Mouse (Mus musculus) heart, postnatal 0 days (tissue): ENCODE measurements around the gene Espn. TPM values are rescaled to one million over a fixed set of nuclear protein-coding genes. Genes with fewer than 3 reads are reported as not detected.

Source experiments
- ATAC-seq: fragments of 200-750 bp; cut with Nextera tagmentation; 2 replicates; pipeline ENCODE4 v1.8.0; 2017; ENCODE audit warnings: low read depth, moderate number of reproducible peaks, moderate library complexity; ENCODE audit not compliant: insufficient read depth
- DNase-seq: peaks from one replicate; pipeline ENCODE4 v3.0.0-alpha.2; 2016; ENCODE audit warnings: low spot score
- H3K27ac ChIP-seq: fragments of 300-500 bp; sonication (generic); 2 replicates; pipeline ENCODE4 v1.5.1; 2014; ENCODE audit warnings: low read depth, mild to moderate bottlenecking
- H3K27me3 ChIP-seq: fragments of 300-500 bp; sonication (generic); 2 replicates; pipeline ENCODE4 v1.6.1; 2014; ENCODE audit warnings: low read length, mixed read lengths; ENCODE audit not compliant: control insufficient read depth, insufficient read depth
- H3K36me3 ChIP-seq: fragments of 300-500 bp; sonication (generic); replicated peaks from 2 replicates; pipeline ENCODE4 v1.6.1; 2014; ENCODE audit warnings: low read length, mixed read lengths; ENCODE audit not compliant: control insufficient read depth, insufficient read depth
- H3K4me1 ChIP-seq: fragments of 300-500 bp; sonication (generic); 2 replicates; pipeline ENCODE4 v1.6.1; 2014; ENCODE audit warnings: antibody characterized with exemption; ENCODE audit not compliant: control insufficient read depth, insufficient read depth
- H3K4me2 ChIP-seq: fragments of 300-500 bp; sonication (generic); 2 replicates; pipeline ENCODE4 v1.6.1; 2014; ENCODE audit warnings: low read depth, mild to moderate bottlenecking, low read length, moderate library complexity
- H3K4me3 ChIP-seq: fragments of 300-500 bp; sonication (generic); 2 replicates; pipeline ENCODE4 v1.5.1; 2014; ENCODE audit warnings: low read depth, low read length
- H3K9ac ChIP-seq: fragments of 300-500 bp; sonication (generic); replicated peaks from 2 replicates; pipeline ENCODE4 v1.6.1; 2014; ENCODE audit warnings: low read depth, low read length, mixed read lengths
- H3K9me3 ChIP-seq: fragments of 300-500 bp; sonication (generic); replicated peaks from 2 replicates; pipeline ENCODE4 v1.6.1; 2016; ENCODE audit warnings: low read length; ENCODE audit not compliant: control insufficient read depth
- CTCF ChIP-seq: IDR thresholded peaks from 2 replicates; pipeline ENCODE4 v1.5.1; 2016; ENCODE audit warnings: antibody characterized with exemption, control low read depth, low read depth
- EP300 ChIP-seq: IDR thresholded peaks from 2 replicates; pipeline ENCODE4 v1.6.1; 2016; ENCODE audit warnings: antibody characterized with exemption, low read depth
- WGBS: fragments of 180-500 bp; shearing (Covaris S2); extraction: QIAGEN DNeasy Blood & Tissue Kit; methylation state at CpG from one replicate; pipeline ENCODE4 v1.1.7; 2014; 5-methylcytosine and 5-hydroxymethylcytosine counted together
- polyA plus RNA-seq: library from polyadenylated mRNA; unstranded; fragments of >200 nt; fragmentation: Nextera tagmentation; extraction: Ambion mirVana; gene quantifications from 2 replicates; pipeline ENCODE4 v1.2.1, GENCODE M21; 2015
- total RNA-seq: library from RNA; depleted of rRNA; stranded (reverse); fragments of >200 nt; gene quantifications from 2 replicates; pipeline ENCODE4 v1.2.3, GENCODE M21; 2014; ENCODE audit warnings: low replicate concordance; rRNA removed

Gene Espn
- total and polyA plus RNA-seq, 2 experiments from 2014 or later, result 0.34 to 0.87 TPM

DNA sequence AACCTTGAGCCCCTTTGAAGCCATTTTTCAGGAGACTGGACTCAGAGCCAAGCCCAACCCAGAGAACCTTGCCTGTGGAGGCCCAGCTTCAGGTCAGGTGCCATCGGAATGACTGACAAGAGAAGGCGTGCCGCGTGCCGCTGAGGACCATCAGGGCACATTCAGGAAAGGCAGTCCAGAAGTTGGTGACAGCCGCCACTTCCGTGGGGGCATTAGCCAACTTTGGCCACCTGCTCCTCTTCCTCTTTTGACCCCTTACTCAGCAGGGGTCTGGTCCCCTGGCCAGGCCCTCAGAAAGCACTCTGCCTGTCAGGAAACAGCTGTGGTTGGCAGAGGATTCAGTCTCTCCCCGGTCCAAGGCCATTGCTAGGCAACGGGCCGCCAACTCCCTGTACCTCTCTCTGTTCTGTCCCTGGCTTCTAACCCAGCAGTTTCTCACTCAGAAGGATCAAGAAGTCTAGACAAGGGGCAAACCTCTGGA lies 80.0 kb downstream of the Espn start, which contains the start of gene Plekhg5:
Plekhg5 (plus strand) TSS at position 378 of the 481 bp plus-strand sequence.
- Histone ChIP-seq H3K27ac (no peak within 1 kb of the TSS), H3K36me3 (no peaks in the 10 kb centered on the region), H3K27me3 (no peaks in the 10 kb centered on the region), H3K4me3 (no peak within 1 kb of the TSS), H3K4me1 (peaks cover 12% of the 10 kb centered on the region), H3K9ac (no peak within 1 kb of the TSS), H3K4me2 (no peak within 1 kb of the TSS), H3K9me3 (no peaks in the 10 kb centered on the region)
- 45% methylated on average over 10 of the region's 10 CpGs for WGBS
- no peak for TF ChIP-seq CTCF
- DNase-seq, result peak; percentile 39
- ATAC-seq, result 0 out of 2 replicates have a peak, but pooled peaks have one; percentile 22

DNA sequence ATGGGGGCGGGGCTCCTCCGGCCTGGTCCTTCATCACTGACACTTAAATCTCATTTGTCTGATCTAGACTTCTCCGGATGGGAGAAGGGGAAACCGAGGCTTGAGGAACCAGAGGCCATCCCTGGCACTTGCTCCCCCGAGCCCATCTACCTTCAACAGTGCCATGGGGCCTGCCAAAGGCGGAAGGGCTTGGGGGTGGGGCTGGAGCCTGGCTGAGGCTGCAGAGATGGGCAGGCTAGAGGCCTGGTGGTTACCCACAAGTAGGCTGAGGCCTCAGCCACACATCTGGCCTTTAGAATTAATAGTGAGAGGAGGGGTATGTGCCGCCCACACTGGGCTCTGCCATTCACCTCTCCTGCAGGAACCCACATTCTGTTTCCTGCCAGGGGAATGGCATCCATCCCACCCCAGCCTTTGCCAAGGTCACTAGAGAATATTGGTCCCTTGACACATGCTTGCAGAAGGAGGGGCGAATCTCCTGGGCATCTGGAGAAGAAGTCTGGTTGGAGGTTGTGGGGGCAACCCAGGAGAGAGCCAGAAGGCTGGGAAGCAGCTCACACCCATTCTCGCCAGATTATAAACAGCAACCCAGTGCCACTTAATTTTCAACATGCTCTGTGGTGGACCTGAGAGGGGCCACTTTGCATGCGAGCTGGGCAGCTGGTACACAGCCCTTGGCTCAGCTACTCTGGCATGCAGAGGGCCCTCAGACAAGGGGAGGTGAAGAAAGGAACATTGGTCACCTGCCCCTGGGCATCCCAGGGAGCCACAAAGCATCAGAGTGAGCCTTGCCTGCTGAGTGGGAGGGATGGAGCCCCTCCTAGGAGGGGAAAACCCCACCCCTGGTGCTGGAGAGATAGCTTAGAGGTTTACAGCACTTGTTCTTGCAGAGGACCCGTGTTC lies 81.4 kb downstream of the Espn start:
- Histone ChIP-seq H3K4me1 (peaks cover 12% of the 10 kb centered on the region), H3K27me3 (no peaks in the 10 kb centered on the region), H3K9ac (no peak overlapping the region), H3K4me3 (no peak overlapping the region), H3K9me3 (no peaks in the 10 kb centered on the region), H3K4me2 (no peak overlapping the region), H3K27ac (no peak overlapping the region), H3K36me3 (no peaks in the 10 kb centered on the region)
- no peak for TF ChIP-seq CTCF
- TF ChIP-seq EP300, result no peak
- 72% methylated on average over 11 of the region's 11 CpGs for WGBS
- ATAC-seq (no peak), DNase-seq (no peak)

Other genes starting within 250 kb of the Espn start
- gene Dnajc11, start 218.7 kb downstream of the Espn start, total RNA-seq, result 92.5 and 95.3 TPM in 2 replicates
- gene Dnajc11, start 218.7 kb downstream of the Espn start, polyA plus RNA-seq, result 41.4 and 47.7 TPM in 2 replicates
- gene Thap3, start 163.4 kb downstream of the Espn start, total RNA-seq, result 16.9 and 23.2 TPM in 2 replicates
- gene Thap3, start 163.4 kb downstream of the Espn start, polyA plus RNA-seq, result 22.0 and 27.4 TPM in 2 replicates
- gene Phf13, start 156.1 kb downstream of the Espn start, total RNA-seq, result 8.0 and 10.7 TPM in 2 replicates
- gene Phf13, start 156.1 kb downstream of the Espn start, polyA plus RNA-seq, result 8.4 and 9.3 TPM in 2 replicates
- 56.5 and 70.4 TPM in 2 replicates for gene Klhl21, start 143.6 kb downstream of the Espn start, total RNA-seq
- 24.7 and 31.8 TPM in 2 replicates for gene Klhl21, start 143.6 kb downstream of the Espn start, polyA plus RNA-seq
- gene Zbtb48, start 124.7 kb downstream of the Espn start, total RNA-seq, result 1.7 and 11.3 TPM in 2 replicates
- 6.5 and 9.0 TPM in 2 replicates for gene Zbtb48, start 124.7 kb downstream of the Espn start, polyA plus RNA-seq
- gene Tas1r1, start 113.8 kb downstream of the Espn start, total RNA-seq, result not detected in 2 replicates
- gene Tas1r1, start 113.8 kb downstream of the Espn start, polyA plus RNA-seq, result 0.07 and 0.08 TPM in 2 replicates
- gene Nol9, start 113.0 kb downstream of the Espn start, total RNA-seq, result 8.0 and 13.9 TPM in 2 replicates
- 7.5 and 7.8 TPM in 2 replicates for gene Nol9, start 113.0 kb downstream of the Espn start, polyA plus RNA-seq
- 16.6 and 18.0 TPM in 2 replicates for gene Plekhg5, start 79.9 kb downstream of the Espn start, total RNA-seq
- gene Plekhg5, start 79.9 kb downstream of the Espn start, polyA plus RNA-seq, result 8.8 and 10.6 TPM in 2 replicates
- gene Tnfrsf25, start 36.4 kb downstream of the Espn start, total RNA-seq, result 0.89 TPM in 1 of 2 replicates, not detected in the other
- gene Tnfrsf25, start 36.4 kb downstream of the Espn start, polyA plus RNA-seq, result 0.75 and 1.2 TPM in 2 replicates
- not detected in 2 replicates for gene Hes2, start 6.5 kb upstream of the Espn start, total RNA-seq
- not detected in 2 replicates for gene Hes2, start 6.5 kb upstream of the Espn start, polyA plus RNA-seq
- 17.9 and 39.5 TPM in 2 replicates for gene Acot7, start 25.8 kb upstream of the Espn start, total RNA-seq
- gene Acot7, start 25.8 kb upstream of the Espn start, polyA plus RNA-seq, result 68.8 and 73.5 TPM in 2 replicates
- 50.8 and 56.4 TPM in 2 replicates for gene Gpr153, start 121.9 kb upstream of the Espn start, total RNA-seq
- 5.0 TPM in 2 replicates for gene Gpr153, start 121.9 kb upstream of the Espn start, polyA plus RNA-seq
- gene Hes3, start 139.3 kb upstream of the Espn start, total RNA-seq, result not detected in 2 replicates
- not detected in 2 replicates for gene Hes3, start 139.3 kb upstream of the Espn start, polyA plus RNA-seq
- 26.1 and 38.0 TPM in 2 replicates for gene Icmt, start 144.9 kb upstream of the Espn start, total RNA-seq
- 12.7 and 15.0 TPM in 2 replicates for gene Icmt, start 144.9 kb upstream of the Espn start, polyA plus RNA-seq
- gene Rnf207, start 166.6 kb upstream of the Espn start, total RNA-seq, result 171 and 226 TPM in 2 replicates
- gene Rnf207, start 166.6 kb upstream of the Espn start, polyA plus RNA-seq, result 109 and 115 TPM in 2 replicates
- 118 and 122 TPM in 2 replicates for gene Rpl22, start 173.4 kb upstream of the Espn start, total RNA-seq
- gene Rpl22, start 173.4 kb upstream of the Espn start, polyA plus RNA-seq, result 224 and 235 TPM in 2 replicates
- gene Chd5, start 186.3 kb upstream of the Espn start, total RNA-seq, result 0.11 TPM in 1 of 2 replicates, not detected in the other
- gene Chd5, start 186.3 kb upstream of the Espn start, polyA plus RNA-seq, result 0.01 and 0.03 TPM in 2 replicates